Mouse (Mus musculus) intestine, embryonic 16.5 days (tissue): ENCODE data around the gene Cyth3. TPM values are rescaled to one million over a fixed set of nuclear protein-coding genes. Genes with fewer than 3 reads are reported as not detected.

Experiments used
- ATAC-seq: fragments of 200-750 bp; cut with Nextera tagmentation; 2 replicates; pipeline ENCODE4 v1.8.0; 2017; ENCODE audit warnings: moderate TSS enrichment, moderate library complexity
- H3K27ac ChIP-seq: fragments of 300-500 bp; sonication (generic); 2 replicates; pipeline ENCODE4 v1.5.1; 2014; ENCODE audit warnings: mild to moderate bottlenecking, low read length
- H3K27me3 ChIP-seq: fragments of 300-500 bp; sonication (generic); replicated peaks from 2 replicates; pipeline ENCODE4 v1.6.1; 2014; ENCODE audit warnings: low read length, control low read depth, mixed read lengths; ENCODE audit not compliant: control insufficient read depth, insufficient read depth
- H3K36me3 ChIP-seq: fragments of 300-500 bp; sonication (generic); 2 replicates; pipeline ENCODE4 v1.6.1; 2014; ENCODE audit warnings: low read length, control low read depth; ENCODE audit not compliant: control insufficient read depth, insufficient read depth
- H3K4me1 ChIP-seq: fragments of 300-500 bp; sonication (generic); 2 replicates; pipeline ENCODE4 v1.6.1; 2014; ENCODE audit warnings: low read length, control low read depth, mixed read lengths; ENCODE audit not compliant: control insufficient read depth, insufficient read depth
- H3K4me2 ChIP-seq: fragments of 300-500 bp; sonication (generic); 2 replicates; pipeline ENCODE4 v1.6.1; 2014; ENCODE audit warnings: low read depth, low read length, control low read depth
- H3K4me3 ChIP-seq: fragments of 300-500 bp; sonication (generic); 2 replicates; pipeline ENCODE4 v1.5.1; 2014; ENCODE audit warnings: mild to moderate bottlenecking, low read length
- H3K9ac ChIP-seq: fragments of 300-500 bp; sonication (generic); 2 replicates; pipeline ENCODE4 v1.6.1; 2014; ENCODE audit warnings: low read depth, low read length
- H3K9me3 ChIP-seq: fragments of 300-500 bp; sonication (generic); 2 replicates; pipeline ENCODE4 v1.6.1; 2016; ENCODE audit warnings: low read length, control low read depth; ENCODE audit not compliant: control insufficient read depth
- WGBS: fragments of 180-500 bp; shearing (Covaris S2); extraction: QIAGEN DNeasy Blood & Tissue Kit; methylation state at CpG from one replicate; pipeline ENCODE4 v1.1.7; 2014; 5-methylcytosine and 5-hydroxymethylcytosine counted together
- polyA plus RNA-seq: library from polyadenylated mRNA; unstranded; fragments of >200 nt; fragmentation: Nextera tagmentation; extraction: Ambion mirVana; gene quantifications from 2 replicates; pipeline ENCODE4 v1.2.1, GENCODE M21; 2015

Gene Cyth3
- 42.5 and 43.3 TPM in 2 replicates for polyA plus RNA-seq

- Histone ChIP-seq H3K27me3 (no peaks in the 10 kb centered on the region), H3K4me3 (peak within 1 kb of the TSS; percentile 97), H3K9ac (peak within 1 kb of the TSS; percentile 94), H3K36me3 (no peaks in the 10 kb centered on the region), H3K9me3 (no peaks in the 10 kb centered on the region), H3K4me1 (peaks cover 29% of the 10 kb centered on the region), H3K27ac (peak within 1 kb of the TSS; percentile 88), H3K4me2 (peak within 1 kb of the TSS; percentile 87)
- 8% methylated on average over 46 of the region's 46 CpGs for WGBS
- ATAC-seq = peak; percentile 88
Observed at GRCm38 (mm10) chr5:143621893-143622622, at the start of gene Cyth3. TSS of gene Cyth3 (plus strand) at chr5:143622447.

DNA sequence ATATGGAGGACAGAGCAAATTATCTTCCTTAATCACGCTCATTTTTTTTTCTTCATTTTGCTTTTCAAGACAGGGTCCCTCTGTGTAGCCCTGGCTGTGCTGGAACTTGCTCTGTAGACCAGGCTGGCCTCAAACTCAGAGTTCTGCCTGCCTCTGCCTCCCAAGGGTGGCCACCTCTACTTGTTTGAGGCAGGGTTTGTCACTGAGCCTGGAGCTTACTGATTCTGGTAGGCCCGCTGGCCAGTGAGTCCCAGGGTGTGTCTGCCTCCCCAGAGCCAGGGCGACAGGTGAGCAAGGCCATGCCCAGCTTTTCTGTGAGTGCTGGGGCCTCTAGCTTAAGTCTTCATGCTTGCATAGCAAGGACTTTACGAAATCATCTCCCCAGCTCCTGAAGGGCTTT lies 49.2 kb upstream of the Cyth3 start:
- no peaks in the 10 kb centered on the region for H3K27me3 ChIP-seq
- H3K9ac ChIP-seq = no peak overlapping the region
- peaks cover 7% of the 10 kb centered on the region; the same call in 1 of the 2 replicates for H3K4me1 ChIP-seq
- ATAC-seq = no peak
- no peaks in the 10 kb centered on the region for H3K36me3 ChIP-seq
- H3K9me3 ChIP-seq = no peaks in the 10 kb centered on the region
- no peak overlapping the region for H3K4me3 ChIP-seq
- H3K27ac ChIP-seq = no peak overlapping the region
- no peak overlapping the region for H3K4me2 ChIP-seq
- WGBS = 91% methylated on average over 4 of the region's 4 CpGs

GRCm38 (mm10) chr5:143574261-143575178 lies 47.7 kb upstream of the Cyth3 start:
- peak overlapping the region; percentile 78 for H3K27ac ChIP-seq
- H3K4me1 ChIP-seq = peaks cover 7% of the 10 kb centered on the region; the same call in 1 of the 2 replicates
- H3K9me3 ChIP-seq = no peaks in the 10 kb centered on the region
- no peak overlapping the region for H3K9ac ChIP-seq
- no peaks in the 10 kb centered on the region for H3K36me3 ChIP-seq
- no peak overlapping the region for H3K4me3 ChIP-seq
- H3K4me2 ChIP-seq = no peak overlapping the region
- H3K27me3 ChIP-seq = no peaks in the 10 kb centered on the region
- 55% methylated on average over 19 of the region's 19 CpGs for WGBS
- ATAC-seq = peak; percentile 74

GRCm38 (mm10) chr5:143579537-143580203 lies 42.6 kb upstream of the Cyth3 start:
- H3K4me3 ChIP-seq = no peak overlapping the region
- H3K9me3 ChIP-seq = no peaks in the 10 kb centered on the region
- H3K36me3 ChIP-seq = no peaks in the 10 kb centered on the region
- WGBS = 87% methylated on average over 10 of the region's 10 CpGs
- H3K9ac ChIP-seq = no peak overlapping the region
- H3K27me3 ChIP-seq = no peaks in the 10 kb centered on the region
- no peak overlapping the region for H3K27ac ChIP-seq
- ATAC-seq = no peak
- H3K4me2 ChIP-seq = no peak overlapping the region
- 0 out of 2 replicates have a peak, but pooled peaks cover 1% of the 10 kb centered on the region for H3K4me1 ChIP-seq

DNA sequence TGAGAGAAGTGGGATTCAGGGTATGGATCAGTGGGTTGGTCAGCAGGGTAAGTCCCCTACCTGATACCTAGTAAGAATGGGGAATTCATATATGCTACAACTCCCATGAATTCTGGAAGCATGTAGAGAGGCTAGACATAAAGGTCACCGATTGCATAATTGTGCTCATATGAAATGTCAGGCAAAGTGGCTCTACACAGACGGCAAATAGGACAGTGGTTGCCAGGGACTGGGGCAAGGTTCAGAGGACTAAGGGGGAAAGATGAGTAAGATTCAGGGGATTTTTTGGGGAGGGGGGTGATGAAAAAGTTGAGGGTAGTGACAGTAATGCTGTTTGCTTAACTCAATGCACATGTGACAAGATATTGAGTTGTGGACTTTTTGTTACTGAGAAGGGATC lies 41.3 kb upstream of the Cyth3 start:
- ATAC-seq = no peak
- 91% methylated on average over 2 of the region's 2 CpGs for WGBS
- no peaks in the 10 kb centered on the region for H3K4me1 ChIP-seq
- no peak overlapping the region for H3K4me3 ChIP-seq
- no peak overlapping the region for H3K9ac ChIP-seq
- no peak overlapping the region for H3K27ac ChIP-seq
- H3K9me3 ChIP-seq = no peaks in the 10 kb centered on the region
- H3K27me3 ChIP-seq = no peaks in the 10 kb centered on the region
- no peak overlapping the region for H3K4me2 ChIP-seq
- no peaks in the 10 kb centered on the region for H3K36me3 ChIP-seq

- no peak overlapping the region for H3K27ac ChIP-seq
- WGBS = 76% methylated on average over 8 of the region's 8 CpGs
Observed at GRCm38 (mm10) chr5:143581874-143582273, 40.4 kb upstream of the Cyth3 start.

DNA sequence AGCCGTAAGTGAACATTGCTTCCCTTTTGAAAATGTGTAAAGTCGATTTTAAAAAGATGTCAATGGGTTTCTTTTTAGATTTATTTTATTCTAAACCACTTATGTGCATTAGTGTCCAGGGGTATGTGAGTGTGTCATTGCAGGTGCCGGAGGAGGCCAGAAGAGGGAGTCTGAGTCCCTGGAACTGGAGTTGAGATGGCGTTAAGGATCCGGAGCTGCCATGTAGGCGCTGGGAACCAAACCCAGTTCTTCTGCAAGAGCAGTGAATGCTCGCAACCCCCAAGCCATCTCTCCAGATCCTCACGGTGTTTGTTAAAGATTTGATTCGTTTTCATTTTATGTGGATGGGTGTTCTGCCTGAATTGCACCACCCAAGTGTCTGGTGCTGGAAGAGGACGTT lies 39.2 kb upstream of the Cyth3 start:
- H3K9ac ChIP-seq = no peak overlapping the region
- H3K4me3 ChIP-seq = no peak overlapping the region
- H3K9me3 ChIP-seq = no peaks in the 10 kb centered on the region
- no peak overlapping the region for H3K4me2 ChIP-seq
- H3K4me1 ChIP-seq = no peaks in the 10 kb centered on the region
- WGBS = 92% methylated on average over 10 of the region's 10 CpGs
- H3K27me3 ChIP-seq = no peaks in the 10 kb centered on the region
- no peak for ATAC-seq
- H3K36me3 ChIP-seq = no peaks in the 10 kb centered on the region
- no peak overlapping the region for H3K27ac ChIP-seq

More at GRCm38 (mm10) chr5:143581874-143582273, 40.4 kb upstream of the Cyth3 start:
- no peak overlapping the region for H3K4me3 ChIP-seq
- no peak overlapping the region for H3K4me2 ChIP-seq
- no peaks in the 10 kb centered on the region for H3K4me1 ChIP-seq
- no peaks in the 10 kb centered on the region for H3K9me3 ChIP-seq
- no peaks in the 10 kb centered on the region for H3K36me3 ChIP-seq
- no peak for ATAC-seq
- H3K27me3 ChIP-seq = no peaks in the 10 kb centered on the region
- no peak overlapping the region for H3K9ac ChIP-seq

DNA sequence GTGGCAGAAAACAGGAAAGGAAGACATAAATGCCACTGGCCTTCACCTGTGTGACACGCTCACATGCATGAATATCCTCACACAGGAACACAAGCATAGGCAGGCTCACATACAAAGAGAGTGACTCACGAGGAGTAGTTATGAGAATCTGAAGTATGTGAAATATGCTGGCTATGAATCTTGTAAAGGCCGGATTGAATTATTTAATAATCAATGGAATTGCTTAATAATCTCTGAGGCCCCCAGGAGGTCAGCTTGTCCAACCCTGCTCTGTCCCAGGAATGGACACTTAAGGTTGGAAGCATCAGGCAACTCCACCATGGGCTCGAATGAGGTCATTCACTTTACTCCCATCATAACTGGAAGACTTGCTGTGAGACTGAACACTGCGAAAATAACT lies 37.3 kb upstream of the Cyth3 start:
- Histone ChIP-seq H3K9me3 (no peaks in the 10 kb centered on the region), H3K36me3 (no peaks in the 10 kb centered on the region), H3K9ac (no peak overlapping the region), H3K27ac (no peak overlapping the region), H3K4me1 (no peaks in the 10 kb centered on the region), H3K27me3 (no peaks in the 10 kb centered on the region), H3K4me2 (no peak overlapping the region), H3K4me3 (no peak overlapping the region)
- 78% methylated on average over 5 of the region's 5 CpGs for WGBS
- ATAC-seq = no peak

DNA sequence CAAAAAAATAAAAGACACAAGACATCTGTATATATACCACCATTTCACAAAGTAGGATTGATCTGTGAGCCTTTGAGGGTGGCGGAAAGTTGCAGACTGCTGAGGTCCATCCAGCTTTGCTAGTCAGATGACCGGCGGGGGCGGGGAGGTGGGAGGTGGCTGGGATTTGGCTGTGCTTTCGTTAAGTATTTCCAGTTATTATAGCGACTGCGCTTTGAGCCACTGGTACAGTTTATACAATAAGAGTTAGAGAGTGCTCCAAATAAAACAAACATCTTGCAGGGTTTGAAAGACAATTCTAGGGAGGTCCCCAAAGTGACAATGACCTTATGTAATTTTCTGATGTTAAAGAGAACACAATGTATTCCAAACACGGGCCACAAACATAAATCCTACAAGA lies 35.9 kb upstream of the Cyth3 start:
- H3K9ac ChIP-seq = no peak overlapping the region
- no peak overlapping the region for H3K27ac ChIP-seq
- WGBS = 75% methylated on average over 8 of the region's 8 CpGs
- no peak for ATAC-seq
- H3K27me3 ChIP-seq = no peaks in the 10 kb centered on the region
- no peaks in the 10 kb centered on the region for H3K36me3 ChIP-seq
- no peaks in the 10 kb centered on the region for H3K4me1 ChIP-seq
- H3K4me3 ChIP-seq = no peak overlapping the region
- H3K4me2 ChIP-seq = no peak overlapping the region
- no peaks in the 10 kb centered on the region for H3K9me3 ChIP-seq
